Mouse (Mus musculus) limb, embryonic 13.5 days (tissue): Measurements from ENCODE around the gene Gusb. TPM values are rescaled to one million over a fixed set of nuclear protein-coding genes. Genes with fewer than 3 reads are reported as not detected.

ENCODE experiments used
- ATAC-seq: fragments of 200-750 bp; cut with Nextera tagmentation; 2 replicates; pipeline ENCODE4 v1.8.0; 2017; ENCODE audit warnings: low read depth, moderate number of reproducible peaks, moderate TSS enrichment; ENCODE audit not compliant: low FRiP score
- H3K27ac ChIP-seq: fragments of 300-500 bp; sonication (generic); 2 replicates; pipeline ENCODE4 v1.5.1; 2015; ENCODE audit warnings: inconsistent platforms, mild to moderate bottlenecking, moderate library complexity
- H3K27me3 ChIP-seq: fragments of 300-500 bp; sonication (generic); 2 replicates; pipeline ENCODE4 v1.6.1; 2015; ENCODE audit warnings: mild to moderate bottlenecking, inconsistent platforms
- H3K36me3 ChIP-seq: fragments of 300-500 bp; sonication (generic); 2 replicates; pipeline ENCODE4 v1.6.1; 2015; ENCODE audit warnings: inconsistent platforms, mild to moderate bottlenecking, moderate library complexity
- H3K4me1 ChIP-seq: fragments of 300-500 bp; sonication (generic); 2 replicates; pipeline ENCODE4 v1.6.1; 2015; ENCODE audit warnings: inconsistent platforms
- H3K4me2 ChIP-seq: fragments of 300-500 bp; sonication (generic); replicated peaks from 2 replicates; pipeline ENCODE4 v1.6.1; 2015; ENCODE audit warnings: inconsistent platforms, mild to moderate bottlenecking, moderate library complexity
- H3K4me3 ChIP-seq: fragments of 300-500 bp; sonication (generic); 2 replicates; pipeline ENCODE4 v1.5.1; 2015; ENCODE audit warnings: moderate library complexity, mild to moderate bottlenecking, inconsistent platforms
- H3K9ac ChIP-seq: fragments of 300-500 bp; sonication (generic); 2 replicates; pipeline ENCODE4 v1.6.1; 2015; ENCODE audit warnings: mild to moderate bottlenecking, inconsistent platforms
- H3K9me3 ChIP-seq: fragments of 300-500 bp; sonication (generic); 2 replicates; pipeline ENCODE4 v1.6.1; 2016; ENCODE audit warnings: inconsistent platforms
- WGBS: fragments of 180-500 bp; shearing (Covaris S2); methylation state at CpG from one replicate; pipeline ENCODE4 v1.1.7; 2015; 5-methylcytosine and 5-hydroxymethylcytosine counted together
- polyA plus RNA-seq: library from polyadenylated mRNA; unstranded; fragments of >200 nt; fragmentation: Nextera tagmentation; extraction: Ambion mirVana; gene quantifications from 2 replicates; pipeline ENCODE4 v1.2.1, GENCODE M21; 2015

The Gusb gene
- 43.4 and 45.3 TPM in 2 replicates for polyA plus RNA-seq

- no peaks in the 10 kb centered on the region for H3K36me3 ChIP-seq
- peak within 1 kb of the TSS; percentile 69 for H3K4me2 ChIP-seq
- peak within 1 kb of the TSS; percentile 82 for H3K9ac ChIP-seq
- H3K4me3 ChIP-seq = peak within 1 kb of the TSS; percentile 71
- H3K27ac ChIP-seq = peak within 1 kb of the TSS; percentile 70
- under 1% methylated on average over 39 of the region's 39 CpGs for WGBS
- H3K4me1 ChIP-seq = peaks cover 18% of the 10 kb centered on the region
- H3K27me3 ChIP-seq = no peaks in the 10 kb centered on the region
- H3K9me3 ChIP-seq = peaks cover 10% of the 10 kb centered on the region
- peak; percentile 89 for ATAC-seq
Measured at GRCm38 (mm10) chr5:130002301-130003146, at the start of gene Gusb. TSS of gene Gusb (minus strand) at chr5:130003049.

- H3K36me3 ChIP-seq = peaks cover 57% of the 10 kb centered on the region
- no peak for ATAC-seq
Measured at GRCm38 (mm10) chr5:130052510-130052909, 49.7 kb upstream of the Gusb start.

GRCm38 (mm10) chr5:130051073-130051860 is 48.4 kb upstream of the Gusb start:
- H3K4me1 ChIP-seq = no peaks in the 10 kb centered on the region
- no peak overlapping the region for H3K4me2 ChIP-seq
- H3K27ac ChIP-seq = no peak overlapping the region
- H3K27me3 ChIP-seq = no peaks in the 10 kb centered on the region
- ATAC-seq = no peak
- H3K36me3 ChIP-seq = peaks cover 69% of the 10 kb centered on the region
- no peaks in the 10 kb centered on the region for H3K9me3 ChIP-seq
- H3K9ac ChIP-seq = no peak overlapping the region
- 87% methylated on average over 15 of the region's 15 CpGs for WGBS
- H3K4me3 ChIP-seq = no peak overlapping the region

More at GRCm38 (mm10) chr5:130052510-130052909, 49.7 kb upstream of the Gusb start:
- Histone ChIP-seq H3K27ac (no peak overlapping the region), H3K4me2 (no peak overlapping the region), H3K4me1 (no peaks in the 10 kb centered on the region), H3K9ac (peak overlapping the region; percentile 13; the same call in 1 of the 2 replicates), H3K9me3 (no peaks in the 10 kb centered on the region), H3K4me3 (no peak overlapping the region), H3K27me3 (no peaks in the 10 kb centered on the region)
- WGBS = 79% methylated on average over 5 of the region's 5 CpGs

- Histone ChIP-seq H3K4me2 (no peak overlapping the region), H3K4me3 (no peak overlapping the region), H3K27me3 (no peaks in the 10 kb centered on the region), H3K27ac (no peak overlapping the region), H3K9me3 (no peaks in the 10 kb centered on the region), H3K9ac (no peak overlapping the region), H3K4me1 (no peaks in the 10 kb centered on the region), H3K36me3 (peaks cover 77% of the 10 kb centered on the region)
- WGBS = 80% methylated on average over 6 of the region's 6 CpGs
- ATAC-seq = no peak
Measured at GRCm38 (mm10) chr5:130050416-130050815, 47.6 kb upstream of the Gusb start.

GRCm38 (mm10) chr5:130048786-130049520 is 46.1 kb upstream of the Gusb start:
- Histone ChIP-seq H3K27ac (no peak overlapping the region), H3K4me2 (no peak overlapping the region), H3K27me3 (no peaks in the 10 kb centered on the region), H3K4me1 (no peaks in the 10 kb centered on the region), H3K9me3 (no peaks in the 10 kb centered on the region), H3K4me3 (no peak overlapping the region), H3K9ac (peak overlapping the region; percentile 15; the same call in 1 of the 2 replicates), H3K36me3 (peaks cover 79% of the 10 kb centered on the region)
- WGBS = 84% methylated on average over 15 of the region's 15 CpGs
- no peak for ATAC-seq

GRCm38 (mm10) chr5:130047013-130047412 is 44.2 kb upstream of the Gusb start:
- no peak overlapping the region for H3K27ac ChIP-seq
- H3K4me1 ChIP-seq = no peaks in the 10 kb centered on the region
- 78% methylated on average over 6 of the region's 6 CpGs for WGBS
- no peak overlapping the region for H3K4me2 ChIP-seq
- H3K9me3 ChIP-seq = no peaks in the 10 kb centered on the region
- no peak for ATAC-seq
- H3K27me3 ChIP-seq = no peaks in the 10 kb centered on the region
- no peak overlapping the region for H3K4me3 ChIP-seq
- H3K9ac ChIP-seq = no peak overlapping the region
- peaks cover 82% of the 10 kb centered on the region for H3K36me3 ChIP-seq

GRCm38 (mm10) chr5:130046589-130046988 is 43.7 kb upstream of the Gusb start:
- Histone ChIP-seq H3K27me3 (no peaks in the 10 kb centered on the region), H3K9me3 (no peaks in the 10 kb centered on the region), H3K4me2 (no peak overlapping the region), H3K4me1 (no peaks in the 10 kb centered on the region), H3K27ac (no peak overlapping the region), H3K4me3 (no peak overlapping the region), H3K36me3 (peaks cover 84% of the 10 kb centered on the region), H3K9ac (no peak overlapping the region)
- WGBS = 75% methylated on average over 10 of the region's 10 CpGs
- no peak for ATAC-seq

- Histone ChIP-seq H3K4me1 (no peaks in the 10 kb centered on the region), H3K27me3 (no peaks in the 10 kb centered on the region), H3K9me3 (no peaks in the 10 kb centered on the region), H3K36me3 (peaks cover 83% of the 10 kb centered on the region), H3K4me3 (no peak overlapping the region), H3K27ac (no peak overlapping the region), H3K4me2 (no peak overlapping the region), H3K9ac (no peak overlapping the region)
- 88% methylated on average over 7 of the region's 7 CpGs for WGBS
- ATAC-seq = no peak
Measured at GRCm38 (mm10) chr5:130046100-130046499, 43.3 kb upstream of the Gusb start.

GRCm38 (mm10) chr5:130044201-130044695 is 41.4 kb upstream of the Gusb start:
- WGBS = 76% methylated on average over 7 of the region's 7 CpGs
- no peak overlapping the region for H3K4me2 ChIP-seq

GRCm38 (mm10) chr5:130043741-130044140 is 40.9 kb upstream of the Gusb start:
- H3K36me3 ChIP-seq = peaks cover 81% of the 10 kb centered on the region
- 83% methylated on average over 3 of the region's 3 CpGs for whole genome bisulfite sequencing

More at GRCm38 (mm10) chr5:130044201-130044695, 41.4 kb upstream of the Gusb start:
- no peaks in the 10 kb centered on the region for H3K27me3 ChIP-seq
- no peak overlapping the region for H3K4me3 ChIP-seq
- H3K9ac ChIP-seq = no peak overlapping the region
- H3K4me1 ChIP-seq = no peaks in the 10 kb centered on the region
- no peaks in the 10 kb centered on the region for H3K9me3 ChIP-seq
- no peak for ATAC-seq
- no peak overlapping the region for H3K27ac ChIP-seq
- peaks cover 85% of the 10 kb centered on the region for H3K36me3 ChIP-seq

GRCm38 (mm10) chr5:130041262-130041661 is 38.4 kb upstream of the Gusb start:
- H3K9ac ChIP-seq = no peak overlapping the region
- no peak overlapping the region for H3K27ac ChIP-seq
- H3K9me3 ChIP-seq = no peaks in the 10 kb centered on the region
- 84% methylated on average over 4 of the region's 4 CpGs for WGBS
- no peak for ATAC-seq
- no peak overlapping the region for H3K4me2 ChIP-seq
- peaks cover 77% of the 10 kb centered on the region for H3K36me3 ChIP-seq
- H3K4me1 ChIP-seq = no peaks in the 10 kb centered on the region
- no peaks in the 10 kb centered on the region for H3K27me3 ChIP-seq
- no peak overlapping the region for H3K4me3 ChIP-seq

More at GRCm38 (mm10) chr5:130043741-130044140, 40.9 kb upstream of the Gusb start:
- H3K27me3 ChIP-seq = no peaks in the 10 kb centered on the region
- no peak overlapping the region for H3K4me3 ChIP-seq
- no peaks in the 10 kb centered on the region for H3K4me1 ChIP-seq
- H3K4me2 ChIP-seq = no peak overlapping the region
- H3K27ac ChIP-seq = no peak overlapping the region
- H3K9ac ChIP-seq = no peak overlapping the region
- ATAC-seq = no peak
- no peaks in the 10 kb centered on the region for H3K9me3 ChIP-seq
